Mouse (Mus musculus) limb, embryonic 14.5 days (tissue): ENCODE results near the gene Wwox. TPM values are rescaled to one million over a fixed set of nuclear protein-coding genes. Genes with fewer than 3 reads are reported as not detected.

Source experiments
- ATAC-seq: fragments of 200-750 bp; cut with Nextera tagmentation; 2 replicates; pipeline ENCODE4 v1.8.0; 2017; ENCODE audit warnings: low read depth, moderate number of reproducible peaks, moderate TSS enrichment; ENCODE audit not compliant: low FRiP score
- DNase-seq: peaks from one replicate; pipeline ENCODE4 v3.0.0-alpha.2; 2015; ENCODE audit warnings: low spot score
- H3K27ac ChIP-seq: fragments of 300-500 bp; sonication (generic); replicated peaks from 2 replicates; pipeline ENCODE4 v1.5.1; 2014; ENCODE audit warnings: low read depth, mild to moderate bottlenecking, low read length, moderate library complexity, mixed read lengths
- H3K27me3 ChIP-seq: fragments of 300-500 bp; sonication (generic); 2 replicates; pipeline ENCODE4 v1.6.1; 2014; ENCODE audit warnings: low read length, mixed read lengths; ENCODE audit not compliant: control insufficient read depth, insufficient read depth
- H3K36me3 ChIP-seq: fragments of 300-500 bp; sonication (generic); 2 replicates; pipeline ENCODE4 v1.6.1; 2014; ENCODE audit warnings: mild to moderate bottlenecking, low read length, moderate library complexity, mixed read lengths; ENCODE audit not compliant: control insufficient read depth, insufficient read depth
- H3K4me1 ChIP-seq: fragments of 300-500 bp; sonication (generic); 2 replicates; pipeline ENCODE4 v1.6.1; 2014; ENCODE audit warnings: antibody characterized with exemption, low read length, mixed read lengths; ENCODE audit not compliant: control insufficient read depth, insufficient read depth
- H3K4me2 ChIP-seq: fragments of 300-500 bp; sonication (generic); replicated peaks from 2 replicates; pipeline ENCODE4 v1.6.1; 2014; ENCODE audit warnings: low read depth, mild to moderate bottlenecking, low read length, moderate library complexity; ENCODE audit not compliant: severe bottlenecking
- H3K4me3 ChIP-seq: fragments of 300-500 bp; sonication (generic); replicated peaks from 2 replicates; pipeline ENCODE4 v1.5.1; 2014; ENCODE audit warnings: low read length
- H3K9ac ChIP-seq: fragments of 300-500 bp; sonication (generic); 2 replicates; pipeline ENCODE4 v1.6.1; 2014; ENCODE audit warnings: mild to moderate bottlenecking, low read depth, low read length, moderate library complexity; ENCODE audit not compliant: severe bottlenecking
- H3K9me3 ChIP-seq: fragments of 300-500 bp; sonication (generic); 2 replicates; pipeline ENCODE4 v1.6.1; 2016; ENCODE audit warnings: low read length; ENCODE audit not compliant: control insufficient read depth
- POLR2A ChIP-seq: fragments of 200-500 bp; IDR thresholded peaks from 2 replicates; pipeline ENCODE4 v1.8.0; 2012; ENCODE audit warnings: inconsistent platforms, mild to moderate bottlenecking, moderate library complexity, borderline replicate concordance; ENCODE audit not compliant: insufficient read depth, insufficient read length; ENCODE audit errors: extremely low read depth
- WGBS: fragments of 180-500 bp; shearing (Covaris S2); extraction: QIAGEN DNeasy Blood & Tissue Kit; methylation state at CpG from one replicate; pipeline ENCODE4 v1.1.7; 2014; 5-methylcytosine and 5-hydroxymethylcytosine counted together
- polyA plus RNA-seq, 2 experiments: library from polyadenylated mRNA; depleted of rRNA in 1 of 2; stranded (reverse) in 1 of 2; unstranded in 1 of 2; fragments of >200 nt; fragmentation: Nextera tagmentation in 1 of 2; extraction: Ambion mirVana in 1 of 2; gene quantifications; 2 replicates each; pipeline versions ENCODE4 v1.2.1 to v1.2.3; 2012 to 2014

Wwox gene
- polyA plus RNA-seq, 2 experiments, result 8.6 to 9.4 TPM

DNA sequence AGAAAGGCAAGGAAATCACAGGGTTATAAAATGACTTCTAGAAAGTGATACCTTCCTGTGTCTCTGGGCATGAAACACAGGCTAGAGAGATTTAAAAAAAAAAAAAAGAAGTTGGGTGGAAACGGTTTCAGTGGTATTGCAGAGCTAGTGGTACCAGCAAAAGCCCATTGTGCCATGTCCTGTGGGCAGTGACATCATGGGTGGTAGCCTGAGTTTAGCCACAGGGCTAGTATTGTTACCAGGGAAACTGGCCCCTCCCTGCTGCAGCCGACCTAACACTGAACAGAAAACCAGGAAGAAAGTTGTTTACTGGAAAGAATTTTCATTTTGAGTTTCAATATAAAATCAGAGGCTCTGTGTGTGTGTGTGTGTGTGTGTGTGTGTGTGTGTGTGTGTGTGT, 836.8 kb downstream of the Wwox start:
- ATAC-seq (no peak), DNase-seq (no peak)
- Histone ChIP-seq H3K4me2 (no peak overlapping the region), H3K27ac (no peak overlapping the region), H3K27me3 (0 out of 2 replicates have a peak, but pooled peaks cover 7% of the 10 kb centered on the region), H3K9ac (no peak overlapping the region), H3K9me3 (no peaks in the 10 kb centered on the region), H3K4me3 (no peak overlapping the region), H3K36me3 (no peaks in the 10 kb centered on the region), H3K4me1 (peaks cover 6% of the 10 kb centered on the region; the same call in 1 of the 2 replicates)
- 55% methylated on average over 2 of the region's 2 CpGs for WGBS
- TF ChIP-seq POLR2A, result no peak

DNA sequence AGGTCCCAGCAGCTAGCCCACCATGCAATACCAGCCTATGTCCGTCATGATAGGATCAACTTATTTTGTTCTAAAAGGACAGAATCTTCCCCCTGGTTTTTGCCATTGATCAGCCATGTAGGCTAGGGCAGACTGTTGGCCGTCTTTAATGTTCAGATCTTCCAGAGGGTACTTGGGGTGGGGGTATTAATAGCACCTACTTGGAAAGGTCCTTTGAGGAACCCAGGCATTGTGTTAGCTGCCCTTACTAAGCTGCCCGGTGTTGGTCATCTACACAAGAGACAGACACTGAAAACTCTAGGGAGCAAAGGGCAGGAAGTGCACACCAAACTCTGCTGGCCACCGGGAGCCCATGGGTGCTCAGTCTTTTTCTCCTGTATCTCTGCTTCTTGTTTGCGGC, 838.8 kb downstream of the Wwox start:
- Histone ChIP-seq H3K4me1 (no peaks in the 10 kb centered on the region), H3K9me3 (no peaks in the 10 kb centered on the region), H3K4me2 (no peak overlapping the region), H3K4me3 (no peak overlapping the region), H3K27ac (no peak overlapping the region), H3K9ac (no peak overlapping the region), H3K36me3 (no peaks in the 10 kb centered on the region), H3K27me3 (0 out of 2 replicates have a peak, but pooled peaks cover 7% of the 10 kb centered on the region)
- WGBS, result 88% methylated on average over 5 of the region's 5 CpGs
- no peak for ATAC-seq
- TF ChIP-seq POLR2A, result no peak
- no peak for DNase-seq

DNA sequence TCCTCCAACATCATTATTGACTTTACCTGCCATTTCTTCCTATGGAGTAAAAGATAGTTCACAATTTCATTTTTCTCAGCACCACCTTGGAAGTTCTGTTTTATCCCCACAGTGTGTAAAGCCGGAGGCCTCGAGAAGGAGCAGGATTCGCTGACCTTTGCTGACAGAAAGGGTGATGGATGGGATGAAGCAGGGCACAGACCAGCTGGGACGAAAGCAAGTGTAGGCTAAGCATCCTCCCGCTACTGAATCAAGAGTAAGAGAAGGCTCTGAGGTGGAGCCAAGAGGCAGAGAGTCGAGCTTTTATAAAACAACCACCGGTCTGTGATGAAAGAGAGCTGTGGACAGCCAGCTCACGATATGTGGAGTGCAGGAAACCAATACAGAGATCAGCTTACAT, 850.8 kb downstream of the Wwox start:
- Histone ChIP-seq H3K4me1 (no peaks in the 10 kb centered on the region), H3K9me3 (no peaks in the 10 kb centered on the region; the same call in 1 of the 2 replicates), H3K4me3 (no peak overlapping the region), H3K9ac (no peak overlapping the region), H3K4me2 (no peak overlapping the region), H3K27ac (no peak overlapping the region), H3K27me3 (no peaks in the 10 kb centered on the region), H3K36me3 (no peaks in the 10 kb centered on the region)
- TF ChIP-seq POLR2A, result no peak
- WGBS, result 32% methylated on average over 8 of the region's 8 CpGs
- ATAC-seq, result no peak
- no peak for DNase-seq

DNA sequence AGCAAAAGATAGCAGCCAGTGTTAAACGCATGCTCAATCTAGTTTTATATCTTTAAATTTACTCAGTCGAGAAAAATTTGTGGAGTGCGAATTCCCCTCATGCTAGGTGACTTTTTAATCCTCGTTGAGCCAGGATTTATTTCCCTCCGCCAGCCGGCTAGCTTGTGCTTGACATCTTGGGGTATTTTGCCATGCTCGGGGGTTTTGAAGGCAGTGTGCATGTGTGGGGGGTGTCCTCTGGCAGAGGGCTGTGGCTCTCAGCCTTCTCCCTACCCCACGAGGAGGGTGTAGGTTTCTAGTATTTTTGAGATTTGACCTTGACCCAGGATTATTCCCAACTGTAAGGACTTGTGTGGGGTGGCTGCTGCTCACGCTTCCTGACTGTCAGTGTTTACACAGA, 857.3 kb downstream of the Wwox start:
- Histone ChIP-seq H3K4me1 (no peaks in the 10 kb centered on the region), H3K9me3 (no peaks in the 10 kb centered on the region; the same call in 1 of the 2 replicates), H3K36me3 (no peaks in the 10 kb centered on the region), H3K4me2 (no peak overlapping the region), H3K9ac (no peak overlapping the region), H3K4me3 (no peak overlapping the region), H3K27me3 (no peaks in the 10 kb centered on the region), H3K27ac (no peak overlapping the region)
- TF ChIP-seq POLR2A, result no peak
- DNase-seq, result no peak
- ATAC-seq, result no peak
- WGBS, result 60% methylated on average over 9 of the region's 9 CpGs

DNA sequence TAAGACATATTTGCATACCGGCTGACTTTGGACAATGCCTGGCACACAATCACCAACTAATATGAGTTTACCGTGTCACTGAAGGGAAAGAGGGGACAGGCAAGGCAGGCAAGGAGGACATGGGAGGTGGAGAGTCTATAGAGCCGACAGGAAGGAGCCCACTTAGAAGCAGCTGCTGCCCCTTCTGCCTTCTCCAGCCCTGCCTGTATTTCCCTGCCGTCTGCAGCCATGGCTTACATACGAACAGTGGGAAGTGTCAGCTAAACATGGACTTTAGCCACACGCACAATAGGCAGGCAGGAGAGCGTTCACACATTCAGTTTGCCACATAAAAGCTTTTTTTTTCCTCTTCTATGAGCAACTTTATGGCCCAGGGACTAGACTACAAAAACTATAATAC, 863.0 kb downstream of the Wwox start:
- no peaks in the 10 kb centered on the region for H3K4me1 ChIP-seq
- no peak overlapping the region for H3K4me2 ChIP-seq
- no peaks in the 10 kb centered on the region for H3K36me3 ChIP-seq
- no peaks in the 10 kb centered on the region for H3K27me3 ChIP-seq
- no peak overlapping the region for H3K27ac ChIP-seq
- WGBS, result 60% methylated on average over 7 of the region's 7 CpGs
- ATAC-seq (no peak), DNase-seq (no peak)
- H3K9ac ChIP-seq, result no peak overlapping the region
- no peaks in the 10 kb centered on the region for H3K9me3 ChIP-seq
- H3K4me3 ChIP-seq, result no peak overlapping the region
- no peak for TF ChIP-seq POLR2A

DNA sequence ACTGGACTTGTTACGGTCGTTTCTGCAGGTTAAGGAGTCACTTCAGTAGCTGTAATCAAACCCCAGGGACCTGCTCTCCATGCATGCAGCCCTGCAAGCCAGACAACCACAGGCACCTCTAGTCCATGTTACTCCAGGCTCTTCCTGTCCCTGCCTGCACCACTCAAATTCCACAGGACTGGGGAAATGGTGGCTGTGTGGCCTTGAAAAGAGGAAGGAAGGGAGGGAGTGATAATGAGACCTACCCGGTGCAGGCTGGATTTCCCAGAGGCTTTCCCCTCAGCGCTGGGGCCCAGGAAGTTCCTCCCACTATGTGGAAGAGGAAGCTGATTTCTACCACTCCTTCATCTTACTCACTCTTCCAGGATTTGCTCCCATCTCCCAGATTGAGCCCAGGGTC, 868.0 kb downstream of the Wwox start:
- H3K36me3 ChIP-seq, result no peaks in the 10 kb centered on the region
- WGBS, result 35% methylated on average over 4 of the region's 4 CpGs
- H3K27me3 ChIP-seq, result no peaks in the 10 kb centered on the region
- H3K9ac ChIP-seq, result no peak overlapping the region
- H3K4me2 ChIP-seq, result no peak overlapping the region
- no peak overlapping the region for H3K27ac ChIP-seq
- no peak for DNase-seq
- H3K4me3 ChIP-seq, result no peak overlapping the region
- H3K9me3 ChIP-seq, result no peaks in the 10 kb centered on the region
- no peak for ATAC-seq
- no peaks in the 10 kb centered on the region for H3K4me1 ChIP-seq
- no peak for TF ChIP-seq POLR2A
